Mouse (Mus musculus): ENCODE results near the gene Nos1ap.

Gene Nos1ap

DNA sequence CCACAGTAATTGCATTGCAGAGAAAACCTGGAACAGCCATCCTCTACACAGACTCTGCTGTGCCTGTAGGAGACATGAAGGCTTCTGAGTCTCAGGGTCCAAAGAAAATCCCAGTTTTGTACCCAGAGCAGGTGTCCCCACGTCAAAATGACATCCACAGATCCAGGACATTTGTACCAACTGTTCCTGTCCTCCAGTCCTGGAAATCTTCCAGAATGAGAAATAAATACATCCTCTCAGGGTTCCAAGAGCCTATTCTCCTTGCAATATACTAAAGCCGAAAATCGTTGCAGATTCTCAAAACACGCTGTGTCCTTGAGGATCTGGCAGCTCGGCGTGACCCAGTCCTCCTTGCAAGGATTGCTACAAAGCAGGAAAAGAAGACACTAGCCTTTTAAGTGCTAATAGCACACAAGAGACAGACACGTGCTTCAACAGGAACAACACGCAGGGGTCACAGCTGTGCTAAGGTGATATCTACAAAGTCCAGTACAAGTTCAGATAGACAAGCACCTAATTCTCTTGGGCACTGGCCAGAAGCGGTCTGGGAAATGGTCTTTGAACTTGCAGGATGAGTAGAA lies 51.1 kb downstream of the Nos1ap start:
- DNase-seq = no peak

DNA sequence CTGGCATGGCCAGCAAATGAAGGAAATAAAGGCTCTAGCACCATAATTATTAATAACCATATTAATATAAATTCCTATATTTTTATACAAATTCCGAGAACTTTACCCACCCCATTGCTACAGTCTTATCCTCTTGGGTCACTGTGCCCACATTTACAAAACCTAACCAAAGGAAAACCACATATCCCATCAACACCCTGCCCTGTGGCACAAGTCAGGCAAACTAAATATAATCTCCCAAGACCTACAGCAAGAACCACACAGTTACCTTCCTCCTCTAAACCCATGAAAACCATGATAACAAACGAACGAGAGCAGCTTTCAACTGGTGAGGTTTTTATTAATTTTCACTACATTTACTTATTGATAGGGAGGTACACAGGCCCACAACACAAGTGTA lies 53.3 kb downstream of the Nos1ap start:
- DNase-seq = no peak

DNA sequence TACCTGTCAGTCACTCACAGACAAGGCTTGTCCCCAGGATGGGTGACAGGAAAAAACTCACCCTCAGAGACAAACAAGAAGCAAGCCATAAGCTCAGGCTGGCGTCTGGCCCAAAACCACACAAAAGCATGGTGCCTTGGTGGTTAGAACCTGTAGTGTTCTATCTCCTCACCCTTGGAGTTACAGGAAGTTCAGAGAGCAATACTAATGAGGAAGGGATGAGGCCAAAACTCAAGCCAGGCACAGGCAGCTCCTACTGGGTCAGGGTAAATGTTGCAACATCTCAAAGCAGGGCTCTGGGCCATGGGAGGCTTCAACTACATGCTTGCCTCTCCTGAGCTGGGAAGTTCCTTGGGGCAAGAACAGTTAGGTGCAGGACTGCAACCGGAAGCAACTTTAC lies 54.4 kb downstream of the Nos1ap start:
- no peak for DNase-seq

DNA sequence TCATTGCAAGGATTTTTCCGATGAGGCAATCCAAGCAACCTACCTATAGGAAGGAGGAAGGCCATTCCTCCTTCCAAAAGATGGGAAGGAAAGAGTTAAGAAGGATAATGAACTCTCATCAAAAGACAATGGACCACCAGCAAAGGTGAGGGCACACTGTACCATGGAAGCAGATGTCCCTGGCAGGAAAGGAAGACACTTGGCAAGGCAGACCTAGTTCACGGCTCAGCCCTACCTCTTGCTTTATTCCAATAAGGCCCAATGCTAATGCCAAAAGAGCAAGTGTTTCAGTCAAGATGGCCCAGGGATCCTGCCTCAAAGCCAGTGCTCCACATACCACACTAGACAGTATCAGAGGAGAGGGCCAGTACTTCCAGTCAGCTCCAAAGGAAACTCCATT lies 58.4 kb downstream of the Nos1ap start:
- DNase-seq = no peak

DNA sequence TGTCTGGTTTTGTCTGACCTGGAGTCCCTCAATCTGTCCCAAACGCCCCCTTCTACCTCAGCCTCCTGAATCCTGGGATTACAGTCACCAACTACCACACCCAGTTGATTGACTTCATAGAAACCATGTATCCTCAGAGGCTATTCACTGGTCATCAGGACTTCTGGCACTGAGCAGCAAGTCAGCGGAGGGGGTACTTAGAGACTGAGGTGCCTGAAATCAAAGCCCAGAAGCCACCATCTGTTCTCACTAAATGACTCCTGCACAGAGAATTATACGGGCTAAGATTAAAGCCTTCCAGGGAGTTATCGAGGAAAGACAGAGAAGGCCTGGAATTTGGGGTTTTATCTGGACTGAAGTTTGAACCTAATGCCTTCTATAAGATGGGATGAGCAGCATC lies 59.2 kb downstream of the Nos1ap start:
- no peak for DNase-seq

DNA sequence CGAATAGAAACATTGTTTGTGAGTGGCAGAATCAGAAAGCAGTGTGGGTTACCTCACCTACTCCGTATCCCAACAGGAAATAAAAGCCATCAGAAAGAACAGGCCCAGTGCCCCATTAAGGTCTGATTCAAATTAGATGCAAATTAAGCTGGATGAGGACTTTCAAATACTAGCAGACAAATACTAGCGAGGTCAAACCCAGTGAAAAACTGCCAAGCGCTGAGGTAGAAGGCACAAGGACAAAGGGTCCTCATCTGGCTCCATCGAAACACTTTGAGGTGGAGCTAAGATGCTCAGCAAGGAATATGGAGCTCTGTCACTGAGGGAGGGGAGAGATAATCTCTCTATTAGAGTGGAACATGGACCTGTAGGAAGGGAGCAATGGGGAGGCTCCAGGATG lies 66.8 kb downstream of the Nos1ap start:
- no peak for DNase-seq

DNA sequence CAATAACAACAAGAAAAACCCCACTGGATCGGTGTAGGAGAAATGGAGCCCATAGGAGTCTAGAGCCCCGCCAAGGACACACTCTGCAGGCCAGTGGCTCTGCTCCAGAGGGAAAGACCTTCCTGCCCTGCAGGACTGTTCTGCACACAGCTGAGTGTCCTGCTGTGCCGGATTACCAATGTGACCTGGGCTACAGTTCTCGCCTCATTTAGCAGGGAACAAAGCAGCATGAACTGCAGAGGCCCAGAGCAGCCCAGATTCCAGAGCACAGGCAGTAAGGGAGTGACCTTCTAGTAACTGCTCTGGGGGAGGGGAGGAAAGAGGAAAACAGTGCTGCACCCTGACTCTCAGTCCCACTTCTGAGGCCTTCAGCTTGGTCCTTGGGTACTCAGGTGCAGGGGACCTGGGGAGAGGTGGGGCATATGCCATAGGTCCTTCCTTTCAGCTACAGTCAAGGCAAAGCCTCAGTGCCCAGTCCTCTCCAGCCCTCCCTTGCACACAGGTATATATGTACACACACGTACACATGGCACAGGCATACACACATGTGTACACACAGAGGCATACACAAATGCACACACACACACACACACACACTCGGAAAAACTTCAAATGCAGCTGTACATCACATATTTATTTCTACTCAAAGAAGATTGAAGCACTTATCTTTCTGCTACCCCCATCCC lies 68.0 kb downstream of the Nos1ap start:
- no peak for DNase-seq

DNA sequence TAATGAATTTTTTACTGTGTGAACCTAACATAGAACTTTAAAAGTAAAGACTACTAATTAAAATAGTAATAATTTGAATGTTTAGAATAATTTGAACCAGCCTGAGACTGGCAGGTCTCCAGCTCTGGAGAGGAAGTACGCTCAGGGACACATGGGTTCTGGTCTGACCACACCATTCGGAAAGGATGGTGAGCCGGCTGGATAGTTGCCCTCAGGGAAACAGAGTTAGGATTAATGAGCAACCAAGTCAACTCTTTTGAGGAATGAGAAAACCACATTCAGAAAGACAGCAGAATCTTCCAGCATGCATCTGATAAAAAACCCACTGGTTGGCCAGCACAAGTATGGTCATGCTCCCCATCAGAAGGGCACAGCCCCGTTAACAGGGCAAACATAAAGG lies 69.5 kb downstream of the Nos1ap start:
- DNase-seq = no peak

DNA sequence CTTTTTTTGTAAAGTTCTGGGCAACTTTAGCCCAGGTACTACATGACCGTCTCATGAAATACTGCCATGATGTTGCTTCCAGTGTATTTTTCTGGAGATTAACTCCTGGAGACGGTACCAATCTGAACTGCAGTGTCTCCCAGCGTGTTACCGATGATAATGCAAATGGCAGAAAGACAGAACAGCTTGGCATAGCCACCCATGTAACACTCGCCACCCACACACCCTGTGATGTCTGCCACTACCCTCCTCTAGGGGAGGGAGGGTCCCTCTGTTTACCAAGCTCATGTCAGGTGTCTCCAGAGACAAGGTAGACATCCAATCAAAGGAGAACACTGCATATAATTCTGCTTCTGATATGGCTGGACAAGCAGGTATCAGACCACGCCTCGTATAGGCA lies 70.0 kb downstream of the Nos1ap start:
- no peak for DNase-seq

DNA sequence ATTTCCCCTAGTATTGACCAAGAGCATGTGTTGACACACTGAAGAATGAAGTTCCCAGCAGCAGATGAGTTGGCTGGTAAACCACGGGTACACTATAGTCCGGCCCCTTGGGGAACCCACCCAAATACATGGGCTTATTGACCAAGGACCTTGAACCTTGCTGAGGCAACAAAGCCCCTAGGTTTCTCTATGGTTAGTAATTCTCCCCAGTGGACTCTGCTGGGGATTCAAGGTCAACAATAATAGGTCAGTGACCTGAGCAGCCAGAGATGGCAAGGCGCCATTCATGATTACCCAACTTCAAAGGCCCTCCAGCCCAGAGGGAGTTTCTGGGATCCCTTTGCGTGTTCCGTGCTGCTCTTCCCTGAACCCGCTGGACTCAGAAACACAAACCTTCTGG lies 73.5 kb downstream of the Nos1ap start:
- no peak for DNase-seq

DNA sequence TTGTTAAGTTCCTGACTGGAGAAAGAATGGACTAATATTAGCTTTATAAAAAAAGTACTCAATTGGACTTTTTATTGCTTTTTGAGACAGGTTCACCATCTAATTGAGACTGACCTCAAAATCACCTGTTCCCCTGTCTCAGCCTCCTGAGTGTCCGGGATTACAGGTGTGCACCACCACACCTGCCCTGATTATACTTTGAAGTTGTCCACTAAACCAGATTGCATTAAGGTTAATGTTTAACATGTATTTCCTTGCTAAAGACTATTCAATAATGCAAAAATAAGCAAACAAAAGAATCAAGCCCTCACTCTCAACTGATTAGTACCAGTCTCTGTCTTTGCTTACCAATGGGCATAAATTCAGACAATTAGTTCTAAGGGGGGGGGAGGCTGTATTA lies 74.2 kb downstream of the Nos1ap start:
- DNase-seq = no peak

DNA sequence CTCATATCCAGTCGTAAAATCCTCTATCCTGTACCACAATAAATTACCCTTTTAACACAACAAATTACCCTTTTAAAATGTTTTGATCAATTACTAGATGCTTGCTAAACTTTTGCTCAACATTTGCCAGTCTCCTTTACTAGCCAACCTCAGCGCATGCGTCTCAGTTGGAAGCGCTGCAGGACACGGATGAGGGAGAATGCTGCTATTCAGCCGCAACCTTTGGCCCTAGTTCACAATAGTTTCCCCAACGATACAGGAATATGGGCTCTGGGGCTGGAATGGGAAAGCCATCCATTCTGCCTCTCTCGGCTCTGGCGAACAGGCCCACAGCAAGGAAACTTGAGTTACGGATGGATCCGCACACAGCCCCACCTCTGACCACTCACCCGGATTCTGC lies 75.4 kb downstream of the Nos1ap start:
- no peak for DNase-seq

DNA sequence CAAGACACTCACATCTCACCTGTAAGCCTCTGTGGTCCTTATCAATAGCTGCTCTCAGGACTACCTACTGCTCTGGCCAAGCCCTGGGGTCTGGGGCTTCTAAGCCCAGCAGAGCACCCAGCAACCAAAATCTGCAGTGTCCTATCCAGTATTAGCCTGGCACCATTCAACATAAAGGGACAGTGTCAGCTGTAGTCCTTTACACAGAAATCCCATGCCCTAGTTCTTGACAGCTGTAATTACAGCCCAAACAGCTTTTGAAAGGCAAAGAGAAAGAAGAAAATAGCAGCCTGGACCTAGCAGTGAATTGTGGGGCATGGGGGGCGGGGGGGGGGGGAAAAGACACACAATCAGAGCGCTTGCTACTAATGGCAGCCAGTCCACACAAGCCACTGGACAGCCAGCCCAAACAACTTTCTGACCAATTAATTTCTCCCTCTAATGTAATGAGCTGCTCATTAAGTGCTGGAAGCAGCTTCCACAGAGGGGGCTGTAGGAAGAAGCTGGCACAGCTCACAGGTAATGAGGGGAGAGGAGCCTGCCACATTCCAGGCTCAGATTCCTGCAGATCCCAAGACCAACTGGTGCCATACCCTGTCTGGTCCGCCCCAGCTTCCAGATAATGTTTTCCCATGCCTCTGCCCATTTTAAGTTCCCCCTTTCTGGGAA lies 77.1 kb downstream of the Nos1ap start:
- no peak for DNase-seq

DNA sequence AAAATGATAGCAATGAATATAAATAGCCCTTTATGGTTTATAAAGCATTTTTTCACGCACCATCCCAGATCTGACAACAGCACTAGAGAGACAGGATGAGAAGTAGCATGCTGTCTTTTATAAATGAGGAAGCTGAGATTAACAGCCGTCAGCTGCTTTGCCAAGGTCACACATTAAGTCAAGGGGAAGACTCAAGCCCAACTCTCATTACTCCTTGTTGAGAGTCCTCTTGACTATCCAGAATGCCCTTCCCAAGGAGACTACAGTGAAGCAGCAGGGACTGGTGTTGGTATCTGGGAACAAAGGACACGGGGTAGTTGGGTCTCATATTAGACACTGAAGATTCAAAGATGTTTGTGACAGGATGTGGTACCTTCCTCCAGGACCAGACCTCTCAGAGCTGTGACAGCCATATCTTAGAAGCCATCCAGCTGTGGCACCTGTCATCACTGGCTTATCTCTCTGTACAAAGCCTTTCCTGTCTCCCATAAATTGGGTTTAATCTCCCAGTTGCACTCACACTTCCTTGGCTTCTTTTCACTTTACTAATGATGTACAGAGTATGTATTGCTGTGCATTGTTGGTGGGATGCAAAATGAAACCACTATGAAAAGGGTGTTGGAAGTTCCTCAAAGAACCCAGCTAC lies 78.9 kb downstream of the Nos1ap start:
- DNase-seq = no peak

DNA sequence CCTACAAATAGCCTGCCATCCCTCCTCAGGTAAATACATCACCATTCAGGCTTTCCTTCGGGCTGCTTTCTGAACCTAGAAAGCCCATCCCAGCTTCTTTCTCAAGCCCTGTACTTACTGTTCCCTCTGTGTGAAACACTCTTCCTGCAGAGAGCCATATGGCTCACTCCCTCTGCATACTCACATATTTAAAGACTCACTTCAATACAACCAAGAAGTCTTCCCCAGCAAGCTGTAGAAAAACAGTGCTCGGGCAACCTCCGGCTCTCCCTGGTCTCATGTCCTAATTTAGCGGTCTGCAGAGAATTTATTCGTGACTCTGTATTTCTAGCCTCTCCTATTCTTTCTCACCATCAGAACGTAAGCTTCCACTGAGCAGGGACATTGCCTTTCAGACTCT lies 83.4 kb downstream of the Nos1ap start:
- DNase-seq = no peak

DNA sequence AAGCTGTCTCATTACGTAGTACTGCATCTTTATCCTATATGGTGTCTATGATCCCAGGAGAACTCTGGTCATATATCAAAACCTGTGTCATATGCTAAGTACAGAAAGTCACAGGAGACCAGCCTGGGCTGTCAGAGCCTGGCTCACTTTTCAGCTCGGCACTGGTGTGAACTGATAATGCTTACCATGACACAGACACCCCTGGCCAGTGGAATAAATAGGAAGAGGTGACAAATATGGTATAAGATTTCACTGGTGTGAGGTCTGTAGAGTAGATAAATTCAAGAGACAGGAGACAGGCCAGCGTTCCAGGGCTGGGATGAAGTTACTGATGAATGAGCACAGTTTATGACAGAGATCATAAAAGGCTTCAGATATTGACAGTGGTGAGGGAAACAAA lies 84.6 kb downstream of the Nos1ap start:
- DNase-seq = no peak

DNA sequence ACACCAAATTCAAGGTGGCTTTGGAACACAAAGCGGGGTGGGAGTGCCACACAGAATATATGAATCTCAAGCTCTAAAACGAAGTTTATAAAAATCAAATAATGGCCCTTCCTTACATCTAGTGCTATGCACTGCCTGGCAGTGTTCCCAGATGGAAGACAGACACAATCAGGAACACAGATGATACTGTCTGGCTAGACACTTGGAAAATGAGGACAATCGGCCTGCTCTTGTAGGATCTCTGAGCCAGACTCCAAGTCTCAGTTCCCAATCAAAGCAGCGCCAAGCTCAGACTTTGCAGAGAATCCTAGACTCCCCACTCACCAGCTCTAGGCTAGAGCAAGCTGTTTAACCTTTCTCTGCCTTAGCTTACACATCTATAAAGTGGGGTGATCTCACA lies 85.3 kb downstream of the Nos1ap start:
- no peak for DNase-seq

DNA sequence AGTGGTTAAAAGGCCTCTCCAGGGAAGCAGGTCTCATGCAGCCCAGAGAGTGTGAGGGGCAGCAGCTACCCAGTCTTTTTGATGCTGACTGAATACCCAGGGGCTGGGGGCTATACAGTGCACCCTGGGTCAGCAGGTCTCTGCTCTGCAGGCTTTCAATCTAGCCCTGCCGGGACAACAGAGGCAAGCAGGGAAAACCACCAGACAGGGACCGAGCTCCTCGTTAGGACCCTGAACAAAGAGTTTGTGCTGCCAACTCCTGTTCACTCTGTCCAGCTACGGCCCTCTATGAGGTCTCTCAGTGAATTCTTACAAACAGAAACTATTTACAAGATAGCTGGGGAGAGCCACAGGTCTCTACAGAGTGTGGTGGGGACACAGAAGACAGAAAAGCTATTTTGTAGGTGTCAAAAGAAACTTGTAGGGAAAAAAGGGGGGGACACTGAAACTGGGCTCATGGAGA lies 86.4 kb downstream of the Nos1ap start:
- no peak for DNase-seq

DNA sequence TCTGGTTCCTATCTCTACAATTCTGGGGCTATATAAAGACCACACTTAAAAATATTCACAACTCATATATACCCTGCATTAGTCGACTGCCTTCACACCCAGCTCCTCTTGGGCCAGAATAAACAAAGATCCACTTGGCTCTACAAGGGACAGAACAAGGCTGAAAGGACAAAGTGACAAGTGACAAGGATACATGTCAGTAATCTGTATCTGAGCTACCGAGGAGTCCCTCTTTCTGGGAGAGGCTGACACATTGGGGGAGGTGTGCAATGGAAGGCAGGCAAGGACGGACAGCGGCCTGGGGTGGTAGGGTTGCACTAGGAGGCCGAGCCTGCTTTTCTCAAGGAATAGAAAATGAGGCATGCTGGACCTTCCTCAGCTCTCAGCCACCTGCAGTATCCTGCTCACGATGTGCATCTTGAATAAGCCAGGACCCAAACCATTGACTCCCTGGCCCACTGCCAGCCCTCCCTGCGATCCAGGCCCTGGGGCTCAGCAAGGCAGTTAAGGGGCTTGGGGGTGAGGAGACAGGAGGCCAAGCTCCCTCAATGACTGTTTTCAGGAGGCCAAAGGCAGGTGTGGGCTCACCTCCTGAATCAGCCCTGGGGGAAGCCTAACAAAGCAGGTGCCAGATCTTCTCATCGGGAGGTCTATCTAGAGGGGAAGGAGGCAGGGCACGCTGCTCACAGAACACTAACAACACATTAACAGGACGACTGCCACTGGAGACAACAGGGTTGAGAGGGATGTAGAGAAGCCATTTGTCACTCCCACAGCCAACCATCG lies 87.0 kb downstream of the Nos1ap start:
- peak; percentile 21 for DNase-seq

DNA sequence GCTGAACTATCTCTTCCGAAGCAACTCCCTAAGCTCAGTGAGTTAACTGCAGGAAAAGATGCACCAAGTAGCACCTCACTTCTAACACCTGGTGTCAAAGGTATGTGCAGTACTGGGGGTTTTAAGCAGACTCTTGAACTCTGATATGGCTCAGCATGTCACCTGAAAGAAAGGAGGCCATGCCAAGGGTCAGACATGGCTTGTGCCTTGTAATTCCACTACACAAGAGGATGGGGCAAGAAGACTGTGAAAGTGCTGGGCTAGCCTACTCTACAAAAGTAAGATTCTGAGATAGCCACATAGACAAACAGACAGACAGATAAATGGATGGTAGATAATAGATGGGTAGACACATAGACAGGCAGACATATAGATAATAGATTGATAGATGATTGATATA lies 87.7 kb downstream of the Nos1ap start:
- DNase-seq = no peak

DNA sequence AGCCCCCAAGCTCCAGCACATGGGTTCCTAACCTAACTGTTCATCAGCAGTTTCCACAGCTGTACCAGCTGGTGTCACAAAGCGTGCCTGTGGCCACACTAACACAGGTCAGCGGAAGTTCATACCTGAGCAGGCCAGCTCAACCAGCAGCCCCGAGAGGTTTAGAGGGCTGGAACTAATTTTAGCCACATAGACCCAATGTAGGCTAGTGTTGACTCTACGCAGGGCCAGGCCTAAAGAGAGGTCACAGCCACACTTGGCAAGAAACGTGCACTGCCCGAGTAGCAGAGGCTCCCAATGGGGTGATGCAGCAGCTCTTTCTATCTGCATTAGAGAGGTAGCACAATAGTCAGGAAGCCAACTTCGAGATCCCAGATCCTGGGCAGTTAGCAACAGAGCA lies 88.1 kb downstream of the Nos1ap start:
- no peak for DNase-seq

DNA sequence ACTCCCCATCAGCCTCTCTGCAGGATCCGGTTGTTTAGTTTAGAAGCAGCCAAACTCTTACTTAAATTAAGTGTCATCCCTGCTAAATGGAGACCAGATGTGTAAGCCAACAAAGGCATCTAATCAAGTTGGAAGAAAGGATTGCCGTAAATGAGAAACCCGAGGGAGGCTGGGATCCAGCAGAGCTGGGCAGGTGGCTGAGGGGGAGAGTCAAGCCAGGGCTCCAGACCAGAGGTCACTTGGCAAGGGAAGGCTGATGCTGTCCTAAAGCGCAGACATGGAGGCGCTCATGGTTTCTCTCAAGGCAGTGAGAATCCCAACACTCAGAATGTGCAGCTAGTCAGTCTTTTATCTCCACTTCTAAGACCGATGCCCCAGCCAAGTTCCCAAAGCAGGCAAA lies 89.8 kb downstream of the Nos1ap start:
- DNase-seq = no peak

DNA sequence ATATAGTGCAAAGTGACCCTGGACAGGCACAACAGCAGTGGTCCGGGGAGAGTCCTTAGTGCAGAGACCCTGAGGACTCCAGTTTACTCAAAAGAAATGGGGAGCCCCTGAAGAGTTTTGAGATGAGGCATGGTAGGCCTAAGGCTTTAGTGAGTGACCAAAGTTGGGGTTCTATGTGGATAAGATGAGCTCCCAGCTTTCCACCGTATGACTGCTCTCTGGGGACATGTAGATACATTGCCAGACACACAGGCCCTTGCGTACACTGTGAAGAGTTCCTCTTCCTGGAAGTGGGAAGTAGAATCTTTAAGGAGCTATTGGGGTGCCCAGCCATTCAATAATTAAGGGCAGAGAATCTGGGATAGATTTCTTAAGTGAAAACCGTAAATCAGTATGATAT lies 90.2 kb downstream of the Nos1ap start:
- DNase-seq = no peak

Measured in right cerebral cortex, postnatal 14 days (tissue).